Mouse (Mus musculus) yolk sac, embryonic 10.5 days (tissue): ENCODE measurements around the gene Ifna4.
A peak's percentile ranks its signal among the peaks of the same experiment; 100 is the strongest.

Experiments used
- DNase-seq: peaks from one replicate; pipeline ENCODE4 v3.0.0-alpha.2; 2017; ENCODE audit warnings: low spot score

Gene Ifna4

DNA sequence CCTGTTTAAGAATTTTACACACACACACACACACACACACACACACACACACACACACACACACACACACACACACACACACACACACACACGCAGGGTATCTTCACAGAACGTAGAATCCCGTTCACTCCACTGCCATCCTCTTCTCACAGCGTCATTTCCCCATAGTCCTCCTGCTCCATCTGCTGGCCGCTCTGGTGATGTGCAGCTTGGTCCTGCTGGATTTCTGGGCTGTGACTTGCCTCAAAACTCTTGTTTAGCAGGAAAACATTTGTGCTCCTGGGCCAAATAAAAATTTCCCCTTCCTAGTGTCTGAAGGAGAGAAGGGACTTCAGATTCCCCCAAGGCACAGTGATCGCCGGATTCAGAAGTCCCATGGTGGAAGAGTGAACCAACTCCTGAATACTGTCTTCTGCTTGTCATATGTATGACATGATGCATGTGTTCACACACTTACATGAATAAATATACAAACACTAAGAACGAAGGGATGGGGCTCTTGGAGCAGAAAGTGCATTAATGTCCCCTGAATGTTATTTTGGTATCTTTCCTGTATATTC lies 25.8 kb downstream of the Ifna4 start:
- DNase-seq, result peak; percentile 63

GRCm38 (mm10) chr4:88867926-88868911 lies 26.6 kb downstream of the Ifna4 start:
- peak; percentile 39 for DNase-seq

GRCm38 (mm10) chr4:88872691-88873090 lies 31.0 kb downstream of the Ifna4 start:
- no peak for DNase-seq

DNA sequence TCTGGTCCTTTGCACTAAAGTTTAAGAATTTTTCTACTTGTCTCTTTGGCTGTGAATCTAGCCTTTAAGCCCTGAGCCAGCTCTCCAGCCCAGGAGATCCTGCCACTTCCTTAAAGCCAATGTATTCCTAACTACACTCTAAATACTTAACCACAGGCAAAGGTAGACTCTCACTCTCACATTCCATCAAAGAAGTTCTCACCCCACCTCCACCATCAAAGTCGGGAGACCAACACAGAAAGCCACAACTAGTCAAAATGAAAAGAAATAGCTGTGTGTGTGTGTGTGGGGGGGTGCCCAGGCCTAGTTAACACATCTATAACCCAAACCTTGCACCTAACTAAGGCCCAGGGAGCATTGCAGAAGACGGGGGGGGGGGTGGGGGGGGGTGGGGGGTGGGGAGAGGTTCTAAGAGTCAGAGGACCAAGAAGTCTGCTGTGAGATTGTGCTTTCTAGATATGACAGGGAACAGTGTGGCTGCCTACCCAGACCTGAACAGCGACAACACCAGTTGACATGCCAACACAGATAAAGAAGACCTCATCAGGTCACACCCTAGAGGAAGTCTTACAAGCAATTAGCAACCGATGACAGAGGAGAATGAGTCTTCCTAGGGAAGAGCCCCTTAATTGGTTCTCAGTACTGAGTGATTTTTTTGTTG lies 33.9 kb downstream of the Ifna4 start:
- no peak for DNase-seq

DNA sequence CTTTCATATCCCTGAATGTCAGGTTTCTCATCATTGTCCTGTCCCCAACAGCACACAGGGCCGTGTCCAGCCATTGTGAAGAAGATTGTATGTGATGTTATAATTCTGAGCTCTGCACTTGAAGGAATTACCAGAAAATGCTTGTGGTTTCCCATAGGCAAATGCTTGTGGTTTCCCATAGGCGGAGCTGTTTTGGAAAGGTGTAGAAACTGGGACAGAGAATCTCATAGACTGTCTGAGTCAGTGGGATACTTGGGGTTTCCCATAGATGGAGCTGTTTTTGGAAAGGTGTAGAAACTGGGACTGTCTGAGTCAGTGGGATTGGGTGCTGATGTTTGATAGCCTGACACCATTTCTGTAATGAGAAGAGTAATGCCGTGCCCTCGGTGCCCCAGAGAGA lies 34.9 kb downstream of the Ifna4 start:
- no peak for DNase-seq

DNA sequence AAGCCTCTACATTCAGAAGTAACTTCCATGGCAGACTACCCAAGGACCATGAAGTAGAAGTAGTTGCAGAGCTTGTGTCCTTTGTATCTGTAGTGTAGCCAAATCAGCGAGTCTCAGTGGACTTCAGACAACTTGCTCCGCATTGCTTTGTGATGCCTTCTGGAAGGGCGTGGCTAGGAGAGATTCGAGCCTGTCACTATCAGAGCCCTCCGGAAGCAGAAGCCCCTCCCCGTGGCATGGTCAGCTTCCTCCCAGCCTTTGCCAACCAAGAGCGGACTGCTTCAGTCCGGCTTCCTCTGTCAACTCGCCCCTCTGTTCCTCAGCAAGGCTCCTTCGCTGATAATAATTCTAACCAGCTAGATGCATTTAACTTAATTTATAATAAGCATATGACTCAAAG lies 36.6 kb downstream of the Ifna4 start:
- DNase-seq, result peak; percentile 24

- DNase-seq, result no peak
Measured at GRCm38 (mm10) chr4:88878772-88879171, 37.1 kb downstream of the Ifna4 start.

GRCm38 (mm10) chr4:88880101-88880500 lies 38.4 kb downstream of the Ifna4 start, which contains the start of gene Ifne:
Gene Ifne, minus strand, starts transcription at chr4:88880201.
- no peak for DNase-seq

DNA sequence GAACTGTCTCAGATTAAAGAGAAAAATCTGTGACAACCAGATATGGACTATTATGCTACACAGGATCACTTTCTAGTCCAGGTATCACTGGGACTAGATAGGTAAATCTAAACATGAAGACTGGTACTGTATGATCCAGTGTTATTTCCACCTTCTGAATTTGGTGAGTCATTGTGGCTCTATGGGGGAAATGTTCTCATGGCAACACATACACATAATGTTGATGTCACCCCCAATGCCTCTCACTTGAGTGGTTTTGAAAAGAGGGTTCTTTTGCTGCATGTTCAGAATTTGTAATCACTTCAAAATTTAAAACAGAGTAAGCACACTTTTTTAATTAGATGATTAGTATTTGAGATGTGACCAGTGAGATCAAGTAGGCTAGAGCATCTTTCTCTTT lies 46.6 kb downstream of the Ifna4 start:
- no peak for DNase-seq
